Mouse (Mus musculus) CH12.LX (cell line): ENCODE results near the gene Ick. TPM values are rescaled to one million over a fixed set of nuclear protein-coding genes. Genes with fewer than 3 reads are reported as not detected.

Experiments used
- DNase-seq: peaks from one replicate; pipeline ENCODE4 v3.0.0-alpha.2; 2013; ENCODE audit errors: extremely low read depth
- H3K27ac ChIP-seq: 2 replicates; pipeline ENCODE4 v1.5.1; 2012; ENCODE audit warnings: low read depth, mild to moderate bottlenecking, control low read depth, moderate library complexity; ENCODE audit not compliant: insufficient read depth
- H3K27me3 ChIP-seq: replicated peaks from 2 replicates; pipeline ENCODE3; 2012; ENCODE audit warnings: inconsistent platforms
- H3K36me3 ChIP-seq, 2 experiments: replicated peaks in 1 of 2; 2 replicates each; pipeline versions ENCODE3 to v1.6.1; 2012; ENCODE audit warnings: inconsistent platforms in 1 of 2, low read length in 1 of 2, mild to moderate bottlenecking in 1 of 2, mixed read lengths in 1 of 2, moderate library complexity in 1 of 2; ENCODE audit not compliant: control insufficient read depth in 1 of 2, insufficient read depth in 1 of 2
- H3K4me1 ChIP-seq, 2 experiments: 2 replicates each; pipeline ENCODE4 v1.6.1; 2012; ENCODE audit warnings: inconsistent platforms in 1 of 2, moderate library complexity in 1 of 2; ENCODE audit not compliant: insufficient read depth in 2 of 2, control insufficient read depth in 1 of 2
- H3K4me2 ChIP-seq: 2 replicates; pipeline ENCODE4 v1.6.1; 2012; ENCODE audit warnings: low read depth, mild to moderate bottlenecking, control low read depth; ENCODE audit not compliant: poor library complexity, insufficient read depth, severe bottlenecking
- H3K4me3 ChIP-seq, 3 experiments: fragments of 150-350 bp in 1 of 3; sonication (generic) in 1 of 3; replicated peaks in 1 of 3; 2 replicates each; pipeline versions ENCODE3 to v1.5.1; 2011 to 2012; ENCODE audit warnings: low read depth in 2 of 3, low read length in 2 of 3, mild to moderate bottlenecking in 2 of 3, moderate library complexity in 2 of 3, control low read depth in 1 of 3, improper control_type of control experiment in 1 of 3, inconsistent platforms in 1 of 3, mixed read lengths in 1 of 3; ENCODE audit not compliant: poor library complexity in 1 of 3
- H3K79me2 ChIP-seq: replicated peaks from 2 replicates; pipeline ENCODE4 v1.6.1; 2012; ENCODE audit warnings: mild to moderate bottlenecking, moderate library complexity; ENCODE audit not compliant: control insufficient read depth, poor library complexity, insufficient read depth, severe bottlenecking; ENCODE audit errors: extremely low read depth
- H3K9ac ChIP-seq: 2 replicates; pipeline ENCODE4 v1.6.1; 2012; ENCODE audit warnings: low read depth, mild to moderate bottlenecking, control low read depth, moderate library complexity; ENCODE audit not compliant: insufficient read depth
- H3K9me3 ChIP-seq: replicated peaks from 2 replicates; pipeline ENCODE3; 2012; ENCODE audit warnings: low read length, inconsistent platforms, mixed read lengths
- BHLHE40 ChIP-seq: IDR thresholded peaks from 2 replicates; pipeline ENCODE4 v1.6.1; 2011; ENCODE audit warnings: mild to moderate bottlenecking, low read depth, low read length, improper control_type of control experiment
- CHD1 ChIP-seq: IDR thresholded peaks from 2 replicates; pipeline ENCODE4 v1.6.1; 2012; ENCODE audit warnings: low read depth, low read length, improper control_type of control experiment, inconsistent platforms
- CHD2 ChIP-seq: IDR thresholded peaks from 2 replicates; pipeline ENCODE4 v1.6.1; 2011; ENCODE audit warnings: low read length, improper control_type of control experiment
- E2F4 ChIP-seq: IDR thresholded peaks from 2 replicates; pipeline ENCODE4 v1.6.1; 2011; ENCODE audit warnings: low read depth, low read length, improper control_type of control experiment; ENCODE audit not compliant: insufficient replicate concordance
- ELF1 ChIP-seq: IDR thresholded peaks from 2 replicates; pipeline ENCODE4 v1.6.1; 2014; ENCODE audit warnings: low read depth, mild to moderate bottlenecking, inconsistent platforms, low read length, improper control_type of control experiment
- EP300 ChIP-seq: IDR thresholded peaks from 2 replicates; pipeline ENCODE4 v1.6.1; 2011; ENCODE audit warnings: low read length, improper control_type of control experiment
- GABPA ChIP-seq: IDR thresholded peaks from 2 replicates; pipeline ENCODE4 v1.6.1; 2012; ENCODE audit warnings: low read depth, low read length, improper control_type of control experiment, inconsistent platforms; ENCODE audit not compliant: insufficient replicate concordance
- HCFC1 ChIP-seq: IDR thresholded peaks from 2 replicates; pipeline ENCODE4 v1.6.1; 2012; ENCODE audit warnings: low read depth, mild to moderate bottlenecking, inconsistent platforms, low read length, improper control_type of control experiment
- IRF4 ChIP-seq: IDR thresholded peaks from 2 replicates; pipeline ENCODE4 v1.6.1; 2014; ENCODE audit warnings: low read depth, mild to moderate bottlenecking, inconsistent platforms, low read length, improper control_type of control experiment
- JUN ChIP-seq: IDR thresholded peaks from 2 replicates; pipeline ENCODE4 v1.6.1; 2011; ENCODE audit warnings: low read depth, mild to moderate bottlenecking, low read length, improper control_type of control experiment, moderate library complexity; ENCODE audit not compliant: insufficient read depth
- JUND ChIP-seq: conservative IDR thresholded peaks from 2 replicates; pipeline ENCODE4 v1.6.1; 2011; ENCODE audit warnings: low read depth, low read length, improper control_type of control experiment
- MAFK ChIP-seq: IDR thresholded peaks from 2 replicates; pipeline ENCODE4 v1.6.1; 2011; ENCODE audit warnings: low read length, improper control_type of control experiment; ENCODE audit not compliant: insufficient replicate concordance
- MAX ChIP-seq: IDR thresholded peaks from 2 replicates; pipeline ENCODE4 v1.6.1; 2011; ENCODE audit warnings: low read length, improper control_type of control experiment
- MAZ ChIP-seq: IDR thresholded peaks from 2 replicates; pipeline ENCODE4 v1.6.1; 2012; ENCODE audit warnings: low read depth, mild to moderate bottlenecking, inconsistent platforms, low read length, improper control_type of control experiment, moderate library complexity
- MEF2A ChIP-seq: IDR thresholded peaks from 2 replicates; pipeline ENCODE4 v1.6.1; 2014; ENCODE audit warnings: low read depth, mild to moderate bottlenecking, inconsistent platforms, low read length, improper control_type of control experiment, borderline replicate concordance
- MXI1 ChIP-seq: IDR thresholded peaks from 2 replicates; pipeline ENCODE4 v1.6.1; 2011; ENCODE audit warnings: mild to moderate bottlenecking, low read depth, low read length, improper control_type of control experiment
- MYC ChIP-seq: IDR thresholded peaks from 2 replicates; pipeline ENCODE4 v1.6.1; 2011; ENCODE audit warnings: low read depth, mild to moderate bottlenecking, improper control_type of control experiment, low read length
- PAX5 ChIP-seq: IDR thresholded peaks from 2 replicates; pipeline ENCODE4 v1.6.1; 2012; ENCODE audit warnings: low read length, inconsistent platforms, mixed read lengths
- RAD21 ChIP-seq: IDR thresholded peaks from 2 replicates; pipeline ENCODE4 v1.6.1; 2011; ENCODE audit warnings: low read depth, mild to moderate bottlenecking, low read length, improper control_type of control experiment, moderate library complexity
- RCOR1 ChIP-seq: conservative IDR thresholded peaks from 2 replicates; pipeline ENCODE4 v1.6.1; 2012; ENCODE audit warnings: low read depth, mild to moderate bottlenecking, inconsistent platforms, low read length, improper control_type of control experiment
- SMC3 ChIP-seq: IDR thresholded peaks from 2 replicates; pipeline ENCODE4 v1.6.1; 2011; ENCODE audit warnings: low read depth, low read length, improper control_type of control experiment
- TCF12 ChIP-seq: IDR thresholded peaks from 2 replicates; pipeline ENCODE4 v1.6.1; 2014; ENCODE audit warnings: low read depth, mild to moderate bottlenecking, inconsistent platforms, low read length, improper control_type of control experiment
- USF2 ChIP-seq: conservative IDR thresholded peaks from 2 replicates; pipeline ENCODE4 v1.6.1; 2011; ENCODE audit warnings: low read depth, low read length, improper control_type of control experiment
- ZC3H11A ChIP-seq: IDR thresholded peaks from 2 replicates; pipeline ENCODE4 v1.6.1; 2012; ENCODE audit warnings: low read depth, mild to moderate bottlenecking, inconsistent platforms, low read length, improper control_type of control experiment
- ZNF384 ChIP-seq: IDR thresholded peaks from 2 replicates; pipeline ENCODE4 v1.6.1; 2012; ENCODE audit warnings: low read depth, low read length, improper control_type of control experiment, inconsistent platforms
- dilution Hi-C: fragments of 300-500 bp; cut with MboI; formaldehyde crosslinking; loops from 2 replicates; pipeline ENCODE4 v1.14.3; 2020; ENCODE audit warnings: low sequenced_read_pairs; ENCODE audit not compliant: extremely low pct_unique_long_range_greater_than_20kb, extremely low pct_ligation_motif_present
- in situ Hi-C: fragments of 300-500 bp; cut with MboI; formaldehyde crosslinking; loops from 3 replicates; pipeline ENCODE4 v1.14.3; 2019; ENCODE audit warnings: low sequenced_read_pairs, low pct_ligation_motif_present, low pct_unique_long_range_greater_than_20kb, mixed read lengths
- polyA plus RNA-seq: library from polyadenylated mRNA; unstranded; fragments of >175 nt; gene quantifications from 2 replicates; pipeline ENCODE4 v1.2.1, GENCODE M21; 2012; ENCODE audit warnings: low read depth; ENCODE audit not compliant: insufficient read length
- total RNA-seq, 2 experiments: library from RNA; depleted of rRNA; stranded (reverse); fragments of 300-350 nt in 1 of 2; fragments of >200 nt in 1 of 2; gene quantifications; 2 replicates each; pipeline ENCODE4 v1.2.3; 2012 to 2014

Ick gene
- total and polyA plus RNA-seq, 3 experiments: 4.5 to 7.1 (median 4.8) TPM

DNA sequence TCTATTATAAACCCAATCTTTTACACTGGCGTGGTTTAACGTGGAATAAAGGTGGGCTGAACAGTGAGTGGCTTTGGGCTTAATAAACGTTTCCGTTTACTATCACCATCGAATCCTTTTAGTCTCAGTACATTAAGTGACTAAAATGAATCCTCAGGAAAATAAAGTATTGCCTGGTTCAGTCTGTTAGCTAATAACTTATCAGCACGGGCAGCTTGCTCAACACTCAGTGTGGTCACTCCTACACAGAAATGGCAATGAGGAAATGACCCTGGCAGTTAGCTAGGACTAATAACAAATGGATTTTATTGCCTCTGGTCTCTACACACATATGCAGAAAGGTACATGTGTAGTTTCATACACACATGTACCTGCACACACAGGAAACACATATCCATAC lies 4.0 kb upstream of the Ick start:
- dilution Hi-C loops: no loop called here
- no peak overlapping the region for H3K4me3 ChIP-seq
- TF ChIP-seq MAX (no peak), JUN (no peak), BHLHE40 (no peak), IRF4 (no peak), GABPA (no peak), CHD1 (no peak), MAFK (no peak), RAD21 (no peak), PAX5 (no peak), CHD2 (no peak), TCF12 (no peak), ZC3H11A (no peak), MXI1 (no peak), MAZ (no peak), E2F4 (no peak), RCOR1 (no peak), ELF1 (no peak), MYC (no peak), MEF2A (no peak), SMC3 (no peak)
- no peaks in the 10 kb centered on the region for H3K27me3 ChIP-seq
- H3K27ac ChIP-seq: no peak overlapping the region
- H3K4me2 ChIP-seq: no peak overlapping the region
- H3K9ac ChIP-seq: no peak overlapping the region
- in situ Hi-C loops: no loop called here
- no peaks in the 10 kb centered on the region; the same call in 1 of the 2 replicates for H3K79me2 ChIP-seq
- H3K9me3 ChIP-seq: no peaks in the 10 kb centered on the region
- H3K4me1 ChIP-seq: peaks cover 4 to 44% of the 10 kb centered on the region in 2 experiments; a peak in 3 of 4 replicates
- peaks cover 16 to 40% of the 10 kb centered on the region in 2 experiments for H3K36me3 ChIP-seq
- no peak for DNase-seq

DNA sequence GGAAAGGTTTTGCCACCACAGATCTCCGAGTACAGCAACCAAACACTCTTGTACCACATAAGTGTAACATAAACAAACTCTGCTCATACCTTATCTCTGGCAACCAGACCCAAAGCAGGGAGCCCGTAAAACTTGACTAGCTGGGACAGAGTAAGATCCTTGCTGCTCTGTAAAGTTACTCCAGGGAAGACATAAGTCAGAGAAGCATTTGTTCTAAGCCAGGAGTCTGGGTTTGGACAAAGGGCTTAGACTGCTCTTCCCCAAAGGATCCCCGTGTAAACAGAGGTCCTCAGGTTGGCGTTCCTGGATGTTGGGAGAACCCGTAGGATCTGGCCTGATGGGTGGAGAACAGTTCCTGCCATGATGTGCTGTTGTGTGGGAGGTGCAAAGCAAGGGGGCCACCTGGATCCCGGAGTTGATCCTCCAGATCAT lies 3.5 kb upstream of the Ick start:
- Histone ChIP-seq H3K4me1 (peaks cover 4 to 45% of the 10 kb centered on the region in 2 experiments; a peak in 3 of 4 replicates), H3K79me2 (no peaks in the 10 kb centered on the region; the same call in 1 of the 2 replicates), H3K4me2 (no peak overlapping the region), H3K9ac (no peak overlapping the region), H3K4me3 (no peak overlapping the region), H3K9me3 (no peaks in the 10 kb centered on the region), H3K27ac (no peak overlapping the region), H3K27me3 (no peaks in the 10 kb centered on the region), H3K36me3 (peaks cover 11 to 35% of the 10 kb centered on the region in 2 experiments)
- dilution Hi-C loops: no loop called here
- in situ Hi-C loops: no loop called here
- DNase-seq: no peak
- no peak for TF ChIP-seq ZNF384
- no peak for TF ChIP-seq JUND
- TF ChIP-seq HCFC1: no peak
- no peak for TF ChIP-seq E2F4
- no peak for TF ChIP-seq TCF12
- TF ChIP-seq SMC3: no peak
- TF ChIP-seq USF2: no peak
- no peak for TF ChIP-seq MAFK
- TF ChIP-seq ZC3H11A: no peak
- TF ChIP-seq EP300: no peak
